Mouse (Mus musculus) megakaryocyte-erythroid progenitor cell, adult 5-6 weeks (primary cell): ENCODE data around the gene 4933400A11Rik. TPM values are rescaled to one million over a fixed set of nuclear protein-coding genes. Genes with fewer than 3 reads are reported as not detected.

Source experiments
- total RNA-seq, 2 experiments: library from RNA; stranded (forward) in 1 of 2; stranded (reverse) in 1 of 2; fragments of 200-1000, 215-1000 nt in 1 of 2; fragments of >200 nt in 1 of 2; fragmentation: Nextera tagmentation in 1 of 2; gene quantifications; 2 replicates each; pipeline ENCODE4 v1.2.3; 2014 to 2017

4933400A11Rik gene
- total RNA-seq, 2 experiments from 2014 or later, result not detected

Other genes starting within 250 kb of the 4933400A11Rik start
- 90.6 and 112 TPM in 2 replicates for gene Mid1, start 94.4 kb downstream of the 4933400A11Rik start, total RNA-seq (2014; fragmentation: Nextera tagmentation)
- 8.3 and 29.5 TPM in 2 replicates for gene Mid1, start 94.4 kb downstream of the 4933400A11Rik start, total RNA-seq (2017)
- gene Gm21887, start 230.0 kb upstream of the 4933400A11Rik start, total RNA-seq (2014; fragmentation: Nextera tagmentation), result 80.7 and 142 TPM in 2 replicates
- 87.0 and 105 TPM in 2 replicates for gene Gm21887, start 230.0 kb upstream of the 4933400A11Rik start, total RNA-seq (2017)